In genomic region chr5:64158501-64158900, GRCm38 (mm10) we compare ENCODE assay signal across 8 mouse cellular contexts. TPM values are rescaled to one million over a fixed set of nuclear protein-coding genes. Genes with fewer than 3 reads are reported as not detected.
A peak's percentile ranks its signal among the peaks of the same experiment; 100 is the strongest.
DNase-seq lines count a peak whose midpoint lies in the region; ATAC-seq and TF ChIP-seq lines count a peak whose summit lies in the region.

No protein-coding gene starts in this region.

- H3K4me2 ChIP-seq in heart, embryonic 14.5 days (ENCODE audit: low read length) = peak overlapping the region; percentile 75

- WGBS in heart, embryonic 14.5 days = 54% methylated on average over 4 of the region's 4 CpGs
- WGBS in thymus, adult 2 months = 51% methylated on average over 4 of the region's 4 CpGs

- peaks cover 16% of the 10 kb centered on the region for H3K79me2 ChIP-seq in MEL (ENCODE audit: control insufficient read depth, insufficient read depth, low read length, poor library complexity)

- TF ChIP-seq POLR2A in MEL (IDR thresholded peaks at IDR 0.05; ENCODE audit: control insufficient read depth in 1 of 2, insufficient read depth in 1 of 2, low read depth in 1 of 2, low read length in 2 of 2, poor library complexity in 1 of 2) = 0 out of 4 replicates have a peak, but pooled peaks of 1 of the 2 experiments have one; percentile 38
- TF ChIP-seq POLR2A in thymus, adult 2 months (IDR thresholded peaks at IDR 0.05; ENCODE audit: control insufficient read depth, extremely low read depth, insufficient read depth, low read length, poor library complexity) = no peak

- H3K4me1 ChIP-seq in heart, embryonic 14.5 days (ENCODE audit: control insufficient read depth in 2 of 2, insufficient read depth in 2 of 2, low read length in 2 of 2) = peaks cover 24 to 26% of the 10 kb centered on the region in 2 experiments
- H3K4me1 ChIP-seq in MEL (ENCODE audit: control insufficient read depth in 1 of 2, insufficient read depth in 2 of 2, low read length in 2 of 2) = peaks cover 16 to 41% of the 10 kb centered on the region in 2 experiments
- H3K4me1 ChIP-seq in thymus, adult 2 months (replicated peaks; ENCODE audit: control insufficient read depth, insufficient read depth, low read length) = peaks cover 29% of the 10 kb centered on the region

- ATAC-seq in heart, embryonic 14.5 days (ENCODE audit: insufficient number of reproducible peaks, insufficient read depth, low FRiP score, low read depth) = no peak
- ATAC-seq in granulocyte monocyte progenitor cell, adult 5-6 weeks (replicated peaks; ENCODE audit: poor library complexity, severe bottlenecking) = peak; percentile 6; the same call in 1 of the 2 replicates
- ATAC-seq in megakaryocyte-erythroid progenitor cell, adult 5-6 weeks (replicated peaks; ENCODE audit: low FRiP score, low TSS enrichment, poor library complexity, severe bottlenecking) = 0 out of 2 replicates have a peak, but pooled peaks have one; percentile 32

- no peaks in the 10 kb centered on the region for H3K36me3 ChIP-seq in heart, embryonic 14.5 days (ENCODE audit: control insufficient read depth, insufficient read depth, low read length)
- peaks cover 0 to 26% of the 10 kb centered on the region in 2 experiments; a peak in 2 of 4 replicates for H3K36me3 ChIP-seq in MEL (ENCODE audit: control insufficient read depth in 1 of 2, insufficient read depth in 2 of 2, low read length in 2 of 2)
- no peaks in the 10 kb centered on the region for H3K36me3 ChIP-seq in thymus, adult 2 months (ENCODE audit: control insufficient read depth, insufficient read depth, low read length)

- no peak for TF ChIP-seq CTCF in MEL (IDR thresholded peaks at IDR 0.05 in 2 of 3, conservative IDR thresholded peaks at IDR 0.05 in 1 of 3; ENCODE audit: control insufficient read depth in 1 of 3, insufficient read depth in 1 of 3, low read depth in 2 of 3, low read length in 3 of 3, poor library complexity in 1 of 3, severe bottlenecking in 1 of 3)
- no peak for TF ChIP-seq CTCF in thymus, adult 2 months (IDR thresholded peaks at IDR 0.05; ENCODE audit: borderline replicate concordance, control insufficient read depth, extremely low read depth, insufficient read depth, low read length, poor library complexity)

- 0 out of 2 replicates have a peak, but pooled peaks cover 5% of the 10 kb centered on the region for H3K27me3 ChIP-seq in heart, embryonic 14.5 days (ENCODE audit: control insufficient read depth, insufficient read depth, low read length)
- no peaks in the 10 kb centered on the region for H3K27me3 ChIP-seq in MEL (ENCODE audit: control insufficient read depth in 1 of 2, insufficient read depth in 2 of 2, low read length in 2 of 2)
- peaks cover 7% of the 10 kb centered on the region; the same call in 1 of the 2 replicates for H3K27me3 ChIP-seq in thymus, adult 2 months (ENCODE audit: control insufficient read depth, insufficient read depth, low read length)

- H3K27ac ChIP-seq in heart, embryonic 14.5 days (replicated peaks in 1 of 2; ENCODE audit: control insufficient read depth in 1 of 2, insufficient read depth in 1 of 2, low read depth in 2 of 2, low read length in 2 of 2) = no peak overlapping the region
- peak overlapping the region; percentile 49 for H3K27ac ChIP-seq in MEL (ENCODE audit: control insufficient read depth, low read depth, low read length)
- no peak overlapping the region for H3K27ac ChIP-seq in thymus, adult 2 months (ENCODE audit: control insufficient read depth, insufficient read depth, low read length)

- no peak overlapping the region for H3K4me3 ChIP-seq in heart, embryonic 14.5 days (ENCODE audit: control insufficient read depth in 1 of 2, insufficient read depth in 1 of 2, low read depth in 1 of 2, low read length in 2 of 2)
- H3K4me3 ChIP-seq in MEL (ENCODE audit: control insufficient read depth in 1 of 2, insufficient read depth in 1 of 2, low read depth in 2 of 2, low read length in 2 of 2) = peak overlapping the region; percentile 95 to 96
- no peak overlapping the region for H3K4me3 ChIP-seq in thymus, adult 2 months (ENCODE audit: control insufficient read depth, insufficient read depth, low read length)

- no peaks in the 10 kb centered on the region for H3K9me3 ChIP-seq in heart, embryonic 14.5 days (ENCODE audit: control insufficient read depth, low read length)
- no peaks in the 10 kb centered on the region for H3K9me3 ChIP-seq in MEL (replicated peaks; ENCODE audit: insufficient read depth, low read length)

- DNase-seq in heart, postnatal 14 days = no peak
- peak; percentile 69 for DNase-seq in MEL (ENCODE audit: low read depth, low spot score)
- no peak for DNase-seq in urinary bladder, postnatal 25 days (ENCODE audit: low spot score)
- no peak for DNase-seq in left cerebral cortex, adult 18-20 months (ENCODE audit: low spot score in 2 of 2)
- DNase-seq in thymus, adult 2 months = no peak

- peak; percentile 41 to 60 for TF ChIP-seq EP300 in MEL (IDR thresholded peaks at IDR 0.05; ENCODE audit: low read depth in 1 of 2, low read length in 2 of 2)

- H3K9ac ChIP-seq in heart, embryonic 14.5 days (ENCODE audit: low read length) = no peak overlapping the region
- peak overlapping the region; percentile 90 for H3K9ac ChIP-seq in MEL (ENCODE audit: control insufficient read depth, low read depth, low read length, poor library complexity, severe bottlenecking)

- TF ChIP-seq RAD21 in MEL (IDR thresholded peaks at IDR 0.05; ENCODE audit: low read depth, low read length) = no peak

- intact Hi-C loops in heart, postnatal 14 days (cut with DNase I) = loop anchor here (5.0 kb wide), 1 partner anchor 251 kb away; no protein-coding TSS in a partner anchor

TF ChIP-seq in MEL, 35 proteins besides CTCF, POLR2A, EP300 and RAD21:
- TF ChIP-seq MAZ (IDR thresholded peaks at IDR 0.05; ENCODE audit: low read depth, low read length) = peak; percentile 70; the same call in 1 of the 2 replicates
- no peak for TF ChIP-seq POLR2AphosphoS5 (IDR thresholded peaks at IDR 0.05; ENCODE audit: borderline replicate concordance, low read depth, low read length)
- 0 out of 2 replicates have a peak, but pooled peaks have one; percentile 27 for TF ChIP-seq TCF12 (IDR thresholded peaks at IDR 0.05; ENCODE audit: low read depth, low read length)
- 0 out of 2 replicates have a peak, but pooled peaks have one; percentile 30 for TF ChIP-seq RCOR1 (IDR thresholded peaks at IDR 0.05; ENCODE audit: low read depth, low read length)
- TF ChIP-seq KAT2A (conservative IDR thresholded peaks at IDR 0.05; ENCODE audit: low read depth, low read length) = no peak
- TF ChIP-seq UBTF (IDR thresholded peaks at IDR 0.05; ENCODE audit: borderline replicate concordance, insufficient read depth, low read depth, low read length) = 0 out of 2 replicates have a peak, but pooled peaks have one; percentile 60
- no peak for TF ChIP-seq ELF1 (IDR thresholded peaks at IDR 0.05; ENCODE audit: low read depth, low read length)
- TF ChIP-seq HCFC1 (IDR thresholded peaks at IDR 0.05; ENCODE audit: low read depth, low read length) = no peak
- TF ChIP-seq TBP (IDR thresholded peaks at IDR 0.05; ENCODE audit: low read depth, low read length) = no peak
- no peak for TF ChIP-seq JUND (IDR thresholded peaks at IDR 0.05; ENCODE audit: low read depth, low read length)
- TF ChIP-seq MYB (IDR thresholded peaks at IDR 0.05; ENCODE audit: low read depth, low read length) = no peak
- no peak for TF ChIP-seq USF2 (IDR thresholded peaks at IDR 0.05; ENCODE audit: borderline replicate concordance in 1 of 2, insufficient read depth in 1 of 2, low read depth in 1 of 2, low read length in 2 of 2)
- no peak; the same call in none of the 2 replicates for TF ChIP-seq NELFE (IDR thresholded peaks at IDR 0.05; ENCODE audit: low read depth, low read length)
- TF ChIP-seq TAL1 (IDR thresholded peaks at IDR 0.05; ENCODE audit: low read length) = peak; percentile 31; the same call in 1 of the 2 replicates
- TF ChIP-seq MEF2A (IDR thresholded peaks at IDR 0.05; ENCODE audit: extremely low read depth, insufficient replicate concordance, low read depth, low read length, poor library complexity, severe bottlenecking) = 0 out of 2 replicates have a peak, but pooled peaks have one; percentile 22
- 0 out of 2 replicates have a peak, but pooled peaks have one; percentile 15 for TF ChIP-seq NRF1 (IDR thresholded peaks at IDR 0.05; ENCODE audit: insufficient read depth, low read depth, low read length, poor library complexity, severe bottlenecking)
- TF ChIP-seq CHD1 (IDR thresholded peaks at IDR 0.05; ENCODE audit: low read depth, low read length) = no peak; the same call in 1 of the 2 replicates
- peak; percentile 42 for TF ChIP-seq MXI1 (IDR thresholded peaks at IDR 0.05; ENCODE audit: low read depth, low read length)
- no peak for TF ChIP-seq ZKSCAN1 (IDR thresholded peaks at IDR 0.05; ENCODE audit: low read depth, low read length)
- TF ChIP-seq MAFK (IDR thresholded peaks at IDR 0.05; ENCODE audit: borderline replicate concordance, low read depth, low read length) = no peak
- TF ChIP-seq SIN3A (IDR thresholded peaks at IDR 0.05; ENCODE audit: low read length) = no peak
- TF ChIP-seq ETS1 (IDR thresholded peaks at IDR 0.05; ENCODE audit: low read depth, low read length) = 0 out of 2 replicates have a peak, but pooled peaks have one; percentile 43
- 0 out of 2 replicates have a peak, but pooled peaks have one; percentile 13 for TF ChIP-seq BHLHE40 (IDR thresholded peaks at IDR 0.05; ENCODE audit: borderline replicate concordance, low read depth, low read length)
- TF ChIP-seq MYC (IDR thresholded peaks at IDR 0.05; ENCODE audit: low read depth, low read length) = peak; percentile 26; the same call in 1 of the 2 replicates
- TF ChIP-seq GATA1 (IDR thresholded peaks at IDR 0.05; ENCODE audit: low read depth, low read length) = peak; percentile 46; the same call in 1 of the 2 replicates
- no peak for TF ChIP-seq GABPA (IDR thresholded peaks at IDR 0.05; ENCODE audit: low read depth, low read length)

RNA-seq across cellular contexts. Expression of gene Tbc1d1, which starts 2.4 kb away (rescaled TPM):
- 31.1 and 33.4 TPM in 2 replicates for polyA plus RNA-seq in heart, embryonic 14.5 days (2014; fragmentation: Nextera tagmentation; extraction: Ambion mirVana)
- total RNA-seq in heart, postnatal 14 days (2021) = 10 to 100 TPM; 16.7 to 21.9 TPM
- 22.5 and 24.6 TPM in 2 replicates for total RNA-seq in MEL (2012; rRNA removed)
- 10 to 100 TPM in 1 of 2 experiments, not detected in 1; 24.4 TPM for polyA plus RNA-seq in MEL (2012; ENCODE audit: insufficient read depth in 1 of 2, insufficient read length in 2 of 2, low read depth in 1 of 2, low replicate concordance in 2 of 2, missing spikeins in 1 of 2)
- total RNA-seq in granulocyte monocyte progenitor cell, adult 5-6 weeks (2014; fragmentation: Nextera tagmentation) = 17.5 and 18.5 TPM in 2 replicates
- total RNA-seq in granulocyte monocyte progenitor cell, adult 5-6 weeks (2017) = 33.6 and 34.7 TPM in 2 replicates
- total RNA-seq in megakaryocyte-erythroid progenitor cell, adult 5-6 weeks (2014; fragmentation: Nextera tagmentation) = 6.7 and 11.3 TPM in 2 replicates
- 15.8 and 15.9 TPM in 2 replicates for total RNA-seq in megakaryocyte-erythroid progenitor cell, adult 5-6 weeks (2017)
- 10 to 100 TPM; 22.3 to 26.1 TPM for total RNA-seq in left cerebral cortex, adult 18-20 months (2021)
- 17.0 and 18.4 TPM in 2 replicates for polyA plus RNA-seq in thymus, adult 2 months (2012; rRNA removed)

Comparison
In these comparisons a context has a peak if more than half of its experiments do, and no peak if none do; other contexts are left out.
1. H3K4me3 ChIP-seq: peak in MEL (2 of 2); none in heart, embryonic 14.5 days (0 of 2) and thymus, adult 2 months (single experiment).